Mouse (Mus musculus) kidney, adult 2 months (tissue): Measurements from ENCODE around the gene Slc6a19.

Source experiments
- CTCF ChIP-seq: fragments of 200-500 bp; conservative IDR thresholded peaks from 2 replicates; pipeline ENCODE4 v1.5.1; 2011; ENCODE audit warnings: low read depth, mild to moderate bottlenecking, control low read depth, low read length, moderate library complexity, mixed read lengths; ENCODE audit not compliant: insufficient read depth, insufficient read length
- POLR2A ChIP-seq: fragments of 200-500 bp; IDR thresholded peaks from one replicate; pipeline ENCODE4 v1.6.1; 2011; ENCODE audit warnings: low read depth, low read length, control low read depth

- TF ChIP-seq POLR2A, result no peak
- TF ChIP-seq CTCF, result no peak
These were observed 22.4 kb downstream of the Slc6a19 start for GRCm38 (mm10) chr13:73682226-73682625.
